Mouse (Mus musculus): ENCODE results near the gene Cort. TPM values are rescaled to one million over a fixed set of nuclear protein-coding genes. Genes with fewer than 3 reads are reported as not detected.
A peak's percentile ranks its signal among the peaks of the same experiment; 100 is the strongest.

Cort gene
- polyA plus RNA-seq, 1 experiment: not detected

GRCm38 (mm10) chr4:149099369-149100017 lies 27.1 kb downstream of the Cort start, which contains the start of gene Pex14:
TSS of gene Pex14 (minus strand) at chr4:149099876.
- no peak for TF ChIP-seq CTCF (IDR thresholded peaks at IDR 0.05; ENCODE audit: control insufficient read depth, insufficient read depth, low read length)
- TF ChIP-seq POLR2A (IDR thresholded peaks at IDR 0.05; ENCODE audit: borderline replicate concordance, control insufficient read depth, low read depth, low read length): peak; percentile 64; the same call in 1 of the 2 replicates
- H3K4me1 ChIP-seq (ENCODE audit: control insufficient read depth, insufficient read depth, low read length): peaks cover 2% of the 10 kb centered on the region; the same call in 1 of the 2 replicates
- WGBS: under 1% methylated on average over 46 of the region's 50 CpGs
- H3K4me3 ChIP-seq (replicated peaks; ENCODE audit: control insufficient read depth, low read depth, low read length): peak within 1 kb of the TSS; percentile 94
- peak within 1 kb of the TSS; percentile 34; the same call in 1 of the 2 replicates for H3K27ac ChIP-seq (ENCODE audit: control insufficient read depth, insufficient read depth, low read depth, low read length, poor library complexity)

- H3K4me3 ChIP-seq (replicated peaks; ENCODE audit: control insufficient read depth, low read depth, low read length): peak overlapping the region; percentile 94
- WGBS: 12% methylated on average over 11 of the region's 11 CpGs
- H3K27ac ChIP-seq (ENCODE audit: control insufficient read depth, insufficient read depth, low read depth, low read length, poor library complexity): no peak overlapping the region
- TF ChIP-seq POLR2A (IDR thresholded peaks at IDR 0.05; ENCODE audit: borderline replicate concordance, control insufficient read depth, low read depth, low read length): no peak
- TF ChIP-seq CTCF (IDR thresholded peaks at IDR 0.05; ENCODE audit: control insufficient read depth, insufficient read depth, low read length): no peak
- peaks cover 2% of the 10 kb centered on the region; the same call in 1 of the 2 replicates for H3K4me1 ChIP-seq (ENCODE audit: control insufficient read depth, insufficient read depth, low read length)
Observed at GRCm38 (mm10) chr4:149098571-149098970, 28.0 kb downstream of the Cort start.

GRCm38 (mm10) chr4:149097956-149098355 lies 28.6 kb downstream of the Cort start:
- no peak overlapping the region for H3K4me3 ChIP-seq (replicated peaks; ENCODE audit: control insufficient read depth, low read depth, low read length)
- no peak overlapping the region for H3K27ac ChIP-seq (ENCODE audit: control insufficient read depth, insufficient read depth, low read depth, low read length, poor library complexity)
- WGBS: 79% methylated on average over 3 of the region's 3 CpGs

GRCm38 (mm10) chr4:149091364-149091763 lies 35.2 kb downstream of the Cort start:
- no peak overlapping the region for H3K4me3 ChIP-seq (replicated peaks; ENCODE audit: control insufficient read depth, low read depth, low read length)
- peaks cover 1% of the 10 kb centered on the region; the same call in 1 of the 2 replicates for H3K4me1 ChIP-seq (ENCODE audit: control insufficient read depth, insufficient read depth, low read length)
- no peak for TF ChIP-seq CTCF (IDR thresholded peaks at IDR 0.05; ENCODE audit: control insufficient read depth, insufficient read depth, low read length)
- TF ChIP-seq POLR2A (IDR thresholded peaks at IDR 0.05; ENCODE audit: borderline replicate concordance, control insufficient read depth, low read depth, low read length): no peak
- 70% methylated on average over 8 of the region's 8 CpGs for WGBS
- no peak overlapping the region for H3K27ac ChIP-seq (ENCODE audit: control insufficient read depth, insufficient read depth, low read depth, low read length, poor library complexity)

More at GRCm38 (mm10) chr4:149097956-149098355, 28.6 kb downstream of the Cort start:
- TF ChIP-seq POLR2A (IDR thresholded peaks at IDR 0.05; ENCODE audit: borderline replicate concordance, control insufficient read depth, low read depth, low read length) (no peak), CTCF (IDR thresholded peaks at IDR 0.05; ENCODE audit: control insufficient read depth, insufficient read depth, low read length) (no peak)
- peaks cover 2% of the 10 kb centered on the region; the same call in 1 of the 2 replicates for H3K4me1 ChIP-seq (ENCODE audit: control insufficient read depth, insufficient read depth, low read length)

GRCm38 (mm10) chr4:149085381-149085780 lies 41.2 kb downstream of the Cort start:
- Histone ChIP-seq H3K4me3 (replicated peaks; ENCODE audit: control insufficient read depth, low read depth, low read length) (no peak overlapping the region), H3K4me1 (ENCODE audit: control insufficient read depth, insufficient read depth, low read length) (peaks cover 1% of the 10 kb centered on the region; the same call in 1 of the 2 replicates), H3K27ac (ENCODE audit: control insufficient read depth, insufficient read depth, low read depth, low read length, poor library complexity) (no peak overlapping the region)
- TF ChIP-seq POLR2A (IDR thresholded peaks at IDR 0.05; ENCODE audit: borderline replicate concordance, control insufficient read depth, low read depth, low read length) (no peak), CTCF (IDR thresholded peaks at IDR 0.05; ENCODE audit: control insufficient read depth, insufficient read depth, low read length) (no peak)
- WGBS: 87% methylated on average over 5 of the region's 5 CpGs

GRCm38 (mm10) chr4:149081528-149081927 lies 45.0 kb downstream of the Cort start:
- no peak for TF ChIP-seq POLR2A (IDR thresholded peaks at IDR 0.05; ENCODE audit: borderline replicate concordance, control insufficient read depth, low read depth, low read length)
- no peak for TF ChIP-seq CTCF (IDR thresholded peaks at IDR 0.05; ENCODE audit: control insufficient read depth, insufficient read depth, low read length)
- WGBS: 77% methylated on average over 17 of the region's 17 CpGs
- H3K4me3 ChIP-seq (replicated peaks; ENCODE audit: control insufficient read depth, low read depth, low read length): no peak overlapping the region
- H3K4me1 ChIP-seq (ENCODE audit: control insufficient read depth, insufficient read depth, low read length): no peaks in the 10 kb centered on the region
- no peak overlapping the region for H3K27ac ChIP-seq (ENCODE audit: control insufficient read depth, insufficient read depth, low read depth, low read length, poor library complexity)

GRCm38 (mm10) chr4:149080111-149080510 lies 46.5 kb downstream of the Cort start:
- WGBS: 89% methylated on average over 8 of the region's 8 CpGs
- Histone ChIP-seq H3K27ac (ENCODE audit: control insufficient read depth, insufficient read depth, low read depth, low read length, poor library complexity) (no peak overlapping the region), H3K4me1 (ENCODE audit: control insufficient read depth, insufficient read depth, low read length) (peaks cover 1% of the 10 kb centered on the region), H3K4me3 (replicated peaks; ENCODE audit: control insufficient read depth, low read depth, low read length) (no peak overlapping the region)
- no peak for TF ChIP-seq POLR2A (IDR thresholded peaks at IDR 0.05; ENCODE audit: borderline replicate concordance, control insufficient read depth, low read depth, low read length)
- no peak for TF ChIP-seq CTCF (IDR thresholded peaks at IDR 0.05; ENCODE audit: control insufficient read depth, insufficient read depth, low read length)

- Histone ChIP-seq H3K27ac (ENCODE audit: control insufficient read depth, insufficient read depth, low read depth, low read length, poor library complexity) (no peak overlapping the region), H3K4me1 (ENCODE audit: control insufficient read depth, insufficient read depth, low read length) (peaks cover 1% of the 10 kb centered on the region), H3K4me3 (replicated peaks; ENCODE audit: control insufficient read depth, low read depth, low read length) (no peak overlapping the region)
- no peak for TF ChIP-seq CTCF (IDR thresholded peaks at IDR 0.05; ENCODE audit: control insufficient read depth, insufficient read depth, low read length)
- no peak for TF ChIP-seq POLR2A (IDR thresholded peaks at IDR 0.05; ENCODE audit: borderline replicate concordance, control insufficient read depth, low read depth, low read length)
- 81% methylated on average over 6 of the region's 6 CpGs for WGBS
Observed at GRCm38 (mm10) chr4:149079629-149080028, 46.9 kb downstream of the Cort start.

Measured in bone marrow, adult 2 months (tissue).